Mouse (Mus musculus): ENCODE data around the gene Tmem260.

The Tmem260 gene

GRCm38 (mm10) chr14:48482762-48483161 is 36.8 kb downstream of the Tmem260 start:
- DNase-seq = no peak

GRCm38 (mm10) chr14:48493896-48494295 is 48.0 kb downstream of the Tmem260 start:
- peak; percentile 64 for DNase-seq

- DNase-seq = no peak
Observed at GRCm38 (mm10) chr14:48502573-48502972, 56.6 kb downstream of the Tmem260 start.

GRCm38 (mm10) chr14:48503691-48504565 is 58.0 kb downstream of the Tmem260 start:
- no peak for DNase-seq

GRCm38 (mm10) chr14:48504566-48504950 is 58.6 kb downstream of the Tmem260 start:
- DNase-seq = no peak

GRCm38 (mm10) chr14:48505606-48506005 is 59.7 kb downstream of the Tmem260 start:
- no peak for DNase-seq

GRCm38 (mm10) chr14:48507376-48507775 is 61.5 kb downstream of the Tmem260 start:
- no peak for DNase-seq

- DNase-seq = no peak
Observed at GRCm38 (mm10) chr14:48509131-48509530, 63.2 kb downstream of the Tmem260 start.

- no peak for DNase-seq
Observed at GRCm38 (mm10) chr14:48513098-48513823, 67.3 kb downstream of the Tmem260 start.

- DNase-seq = no peak
Observed at GRCm38 (mm10) chr14:48513824-48514493, 68.0 kb downstream of the Tmem260 start.

GRCm38 (mm10) chr14:48514620-48515019 is 68.7 kb downstream of the Tmem260 start:
- no peak for DNase-seq

GRCm38 (mm10) chr14:48515538-48515937 is 69.6 kb downstream of the Tmem260 start:
- no peak for DNase-seq

- DNase-seq = no peak
Observed at GRCm38 (mm10) chr14:48523361-48523760, 77.4 kb downstream of the Tmem260 start.

- no peak for DNase-seq
Observed at GRCm38 (mm10) chr14:48524135-48524534, 78.2 kb downstream of the Tmem260 start.

- no peak for DNase-seq
Observed at GRCm38 (mm10) chr14:48525055-48525454, 79.1 kb downstream of the Tmem260 start.

GRCm38 (mm10) chr14:48530629-48531028 is 84.7 kb downstream of the Tmem260 start:
- DNase-seq = no peak

- no peak for DNase-seq
Observed at GRCm38 (mm10) chr14:48537795-48538766, 92.2 kb downstream of the Tmem260 start.

- no peak for DNase-seq
Observed at GRCm38 (mm10) chr14:48545166-48545565, 99.2 kb downstream of the Tmem260 start.

GRCm38 (mm10) chr14:48546009-48546408 is 100.1 kb downstream of the Tmem260 start:
- no peak for DNase-seq

GRCm38 (mm10) chr14:48549703-48550102 is 103.8 kb downstream of the Tmem260 start:
- DNase-seq = no peak

GRCm38 (mm10) chr14:48553216-48553615 is 107.3 kb downstream of the Tmem260 start:
- no peak for DNase-seq

GRCm38 (mm10) chr14:48553754-48554153 is 107.8 kb downstream of the Tmem260 start:
- no peak for DNase-seq

Measured in thymus, postnatal 25 days (tissue).